Mouse (Mus musculus) forebrain, embryonic 16.5 days (tissue): ENCODE measurements around the gene Anapc15. TPM values are rescaled to one million over a fixed set of nuclear protein-coding genes. Genes with fewer than 3 reads are reported as not detected.
A peak's percentile ranks its signal among the peaks of the same experiment; 100 is the strongest.
"Not testable (repeated sequence)": the region's sequence is repeated elsewhere in the genome, so short reads cannot be mapped to it uniquely, and the experiment has no call there.

Experiments used
- ATAC-seq: fragments of 200-750 bp; cut with Nextera tagmentation; 2 replicates; pipeline ENCODE4 v1.8.0; 2017; ENCODE audit warnings: mild to moderate bottlenecking, moderate library complexity
- H3K27ac ChIP-seq: fragments of 300-500 bp; sonication (generic); 2 replicates; pipeline ENCODE4 v1.5.1; 2014; ENCODE audit warnings: low read length, control low read depth
- H3K27me3 ChIP-seq: fragments of 300-500 bp; sonication (generic); replicated peaks from 2 replicates; pipeline ENCODE4 v1.6.1; 2014; ENCODE audit warnings: low read length; ENCODE audit not compliant: control insufficient read depth, insufficient read depth
- H3K36me3 ChIP-seq: fragments of 300-500 bp; sonication (generic); 2 replicates; pipeline ENCODE4 v1.6.1; 2014; ENCODE audit not compliant: control insufficient read depth, insufficient read depth
- H3K4me1 ChIP-seq: fragments of 300-500 bp; sonication (generic); replicated peaks from 2 replicates; pipeline ENCODE4 v1.6.1; 2014; ENCODE audit warnings: low read length; ENCODE audit not compliant: control insufficient read depth, insufficient read depth
- H3K4me2 ChIP-seq: fragments of 300-500 bp; sonication (generic); 2 replicates; pipeline ENCODE4 v1.6.1; 2014; ENCODE audit warnings: mild to moderate bottlenecking, low read length, control low read depth
- H3K4me3 ChIP-seq: fragments of 300-500 bp; sonication (generic); replicated peaks from 2 replicates; pipeline ENCODE4 v1.5.1; 2014; ENCODE audit warnings: mild to moderate bottlenecking, low read length, control low read depth
- H3K9ac ChIP-seq: fragments of 300-500 bp; sonication (generic); replicated peaks from 2 replicates; pipeline ENCODE4 v1.6.1; 2014; ENCODE audit warnings: low read depth, low read length, control low read depth
- H3K9me3 ChIP-seq: fragments of 300-500 bp; sonication (generic); 2 replicates; pipeline ENCODE4 v1.6.1; 2016; ENCODE audit warnings: low read length; ENCODE audit not compliant: control insufficient read depth
- WGBS: fragments of 180-500 bp; shearing (Covaris S2); extraction: QIAGEN DNeasy Blood & Tissue Kit; methylation state at CpG from one replicate; pipeline ENCODE4 v1.1.7; 2014; 5-methylcytosine and 5-hydroxymethylcytosine counted together
- polyA plus RNA-seq: library from polyadenylated mRNA; unstranded; fragments of >200 nt; fragmentation: Nextera tagmentation; extraction: Ambion mirVana; gene quantifications from 2 replicates; pipeline ENCODE4 v1.2.1, GENCODE M21; 2015

The Anapc15 gene
- polyA plus RNA-seq, 1 experiment from 2014 or later = 72.3 TPM

DNA sequence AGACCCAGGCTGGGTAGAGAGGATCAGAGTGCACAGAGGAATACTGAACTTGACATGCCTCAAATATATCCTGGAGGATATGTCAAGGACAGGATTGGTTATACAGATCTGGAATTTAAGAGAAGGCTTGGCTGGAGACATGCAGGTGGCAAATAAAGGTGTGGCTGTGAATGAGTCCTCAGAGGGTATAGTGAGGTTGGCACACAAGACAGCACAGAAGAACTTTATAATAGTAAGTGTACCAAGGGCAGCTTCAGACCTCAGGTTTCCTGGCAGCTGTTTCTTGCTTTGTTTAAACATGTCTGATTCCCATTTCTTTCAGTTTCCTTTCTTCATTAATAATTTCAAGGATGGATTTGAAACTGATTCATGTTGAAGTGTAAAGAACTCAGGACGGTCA is 69.0 kb downstream of the Anapc15 start:
- no peak overlapping the region for H3K4me3 ChIP-seq
- WGBS = 93% methylated on average over 1 of the region's 1 CpGs

GRCm38 (mm10) chr7:101933300-101933699 is 69.8 kb downstream of the Anapc15 start:
- H3K27ac ChIP-seq = peak overlapping the region; percentile 2; the same call in 1 of the 2 replicates
- peak; percentile 24 for ATAC-seq
- H3K27me3 ChIP-seq = no peaks in the 10 kb centered on the region
- WGBS = 5% methylated on average over 15 of the region's 15 CpGs
- peak overlapping the region; percentile 95 for H3K4me3 ChIP-seq
- H3K36me3 ChIP-seq = no peaks in the 10 kb centered on the region
- H3K9ac ChIP-seq = peak overlapping the region; percentile 84
- peak overlapping the region; percentile 62 for H3K4me2 ChIP-seq
- no peaks in the 10 kb centered on the region for H3K9me3 ChIP-seq
- H3K4me1 ChIP-seq = peaks cover 22% of the 10 kb centered on the region

More for the DNA sequence above, 69.0 kb downstream of the Anapc15 start:
- no peak for ATAC-seq
- H3K36me3 ChIP-seq = no peaks in the 10 kb centered on the region
- no peak overlapping the region for H3K9ac ChIP-seq
- H3K9me3 ChIP-seq = no peaks in the 10 kb centered on the region
- H3K27me3 ChIP-seq = no peaks in the 10 kb centered on the region
- H3K27ac ChIP-seq = no peak overlapping the region
- peaks cover 21% of the 10 kb centered on the region for H3K4me1 ChIP-seq
- H3K4me2 ChIP-seq = peak overlapping the region; percentile 62; the same call in 1 of the 2 replicates

- peak; percentile 99 for ATAC-seq
- no peaks in the 10 kb centered on the region for H3K27me3 ChIP-seq
- H3K27ac ChIP-seq = peak within 1 kb of the TSS; percentile 56
- peak within 1 kb of the TSS; percentile 84 for H3K9ac ChIP-seq
- peak within 1 kb of the TSS; percentile 95 for H3K4me3 ChIP-seq
- H3K9me3 ChIP-seq = no peaks in the 10 kb centered on the region
- peak within 1 kb of the TSS; percentile 62 for H3K4me2 ChIP-seq
- under 1% methylated on average over 40 of the region's 40 CpGs for WGBS
- H3K4me1 ChIP-seq = peaks cover 22% of the 10 kb centered on the region
- no peaks in the 10 kb centered on the region for H3K36me3 ChIP-seq
Measured at GRCm38 (mm10) chr7:101933751-101934240, 70.3 kb downstream of the Anapc15 start, which contains the start of the genes Lrrc51 and Numa1. TSS of gene Lrrc51 (minus strand) at chr7:101933895. TSS of gene Numa1 (plus strand) at chr7:101934111.

DNA sequence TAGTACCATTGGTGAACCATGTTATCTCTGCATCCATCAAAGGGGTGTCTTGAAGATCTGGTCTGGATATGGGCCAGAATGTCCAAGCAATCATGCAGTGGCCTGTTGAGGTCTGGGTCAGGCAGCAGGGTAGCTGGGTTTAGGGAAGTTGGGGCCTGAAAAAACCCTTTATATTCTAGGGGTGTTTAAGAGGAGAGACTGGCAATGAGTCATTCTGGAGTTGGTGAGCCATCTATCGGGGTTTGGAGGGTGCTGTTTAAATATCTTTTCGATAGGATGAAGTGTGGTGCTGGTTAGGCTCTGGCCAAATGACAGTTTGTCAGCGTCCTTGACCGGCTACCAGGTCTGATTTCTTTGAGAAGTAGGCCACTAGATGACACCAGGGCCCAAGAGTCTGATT is 72.4 kb downstream of the Anapc15 start:
- Histone ChIP-seq H3K27ac (no peak overlapping the region), H3K4me2 (no peak overlapping the region), H3K9ac (no peak overlapping the region), H3K27me3 (no peaks in the 10 kb centered on the region), H3K4me1 (peaks cover 22% of the 10 kb centered on the region), H3K4me3 (no peak overlapping the region), H3K9me3 (no peaks in the 10 kb centered on the region), H3K36me3 (no peaks in the 10 kb centered on the region)
- WGBS = 94% methylated on average over 4 of the region's 4 CpGs
- ATAC-seq = no peak

DNA sequence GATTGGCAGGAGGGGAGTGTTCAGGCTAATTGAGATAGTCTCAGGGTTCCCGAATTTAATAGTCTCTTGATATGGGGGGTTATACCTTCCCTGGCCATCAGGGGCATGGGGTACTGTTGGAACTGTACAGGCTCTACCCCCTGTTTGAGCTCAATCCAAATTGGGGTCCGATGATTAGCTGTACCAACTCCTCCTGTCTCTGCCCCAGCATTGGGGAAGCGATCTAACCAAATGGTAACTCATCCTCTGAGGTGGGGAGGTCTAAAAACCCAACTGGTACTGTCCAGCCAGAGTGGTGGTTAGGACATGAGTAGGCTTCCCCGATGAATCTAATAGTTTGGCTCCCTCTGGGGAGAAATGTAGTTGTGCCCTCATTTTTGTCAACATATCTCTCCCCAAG is 73.5 kb downstream of the Anapc15 start:
- H3K9ac ChIP-seq = no peak overlapping the region
- no peaks in the 10 kb centered on the region for H3K27me3 ChIP-seq
- H3K4me1 ChIP-seq = peaks cover 22% of the 10 kb centered on the region
- no peaks in the 10 kb centered on the region for H3K9me3 ChIP-seq
- 97% methylated on average over 4 of the region's 4 CpGs for WGBS
- no peaks in the 10 kb centered on the region for H3K36me3 ChIP-seq
- H3K4me2 ChIP-seq = no peak overlapping the region
- no peak overlapping the region for H3K27ac ChIP-seq
- no peak overlapping the region for H3K4me3 ChIP-seq
- ATAC-seq = no peak

DNA sequence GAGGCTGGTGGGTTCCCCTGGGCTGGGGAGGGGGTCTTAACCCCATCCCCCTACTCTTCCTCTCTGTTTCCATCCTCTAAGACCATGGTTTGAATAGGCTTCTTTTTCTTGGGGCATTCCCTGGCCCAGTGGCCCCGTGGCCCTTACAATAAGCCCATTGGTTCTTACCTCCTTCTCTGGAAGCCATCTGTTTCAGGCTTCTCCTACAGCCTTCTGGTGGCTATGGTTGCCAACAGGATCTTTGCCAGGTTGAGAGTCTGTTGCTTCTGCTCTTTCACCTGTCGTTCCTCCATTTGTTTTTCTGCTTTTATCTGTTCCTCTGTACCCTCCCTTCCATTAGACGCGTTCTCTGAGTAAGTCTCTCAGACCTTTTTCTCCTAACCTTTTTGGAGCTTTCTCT is 74.1 kb downstream of the Anapc15 start:
- no peak overlapping the region for H3K9ac ChIP-seq
- H3K9me3 ChIP-seq = no peaks in the 10 kb centered on the region
- H3K4me3 ChIP-seq = no peak overlapping the region
- ATAC-seq = no peak
- no peaks in the 10 kb centered on the region for H3K27me3 ChIP-seq
- H3K4me2 ChIP-seq = no peak overlapping the region
- WGBS = 82% methylated on average over 4 of the region's 4 CpGs
- peaks cover 20% of the 10 kb centered on the region for H3K4me1 ChIP-seq
- no peaks in the 10 kb centered on the region for H3K36me3 ChIP-seq
- no peak overlapping the region for H3K27ac ChIP-seq

DNA sequence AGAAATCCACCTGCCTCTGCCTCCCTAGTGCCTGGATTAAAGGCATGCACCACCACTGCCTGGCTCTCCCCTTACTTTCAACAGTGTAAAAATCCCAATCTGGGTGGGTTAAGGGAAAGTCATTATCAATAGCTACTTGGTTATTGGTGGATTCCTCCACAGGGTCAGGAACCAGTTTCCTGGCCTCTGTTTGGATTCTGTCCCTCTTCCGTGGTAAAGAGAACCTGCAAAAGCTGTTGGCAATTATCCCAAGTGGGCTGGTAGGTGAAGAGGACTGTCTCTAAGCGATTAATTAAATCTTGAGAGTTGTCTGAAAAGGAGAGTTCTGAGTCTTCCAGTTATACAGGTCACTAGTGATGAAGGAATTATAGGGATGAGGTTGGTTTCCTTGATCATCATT is 74.8 kb downstream of the Anapc15 start:
- 90% methylated on average over 2 of the region's 2 CpGs for WGBS
- no peak overlapping the region for H3K9ac ChIP-seq
- no peak for ATAC-seq
- no peaks in the 10 kb centered on the region for H3K27me3 ChIP-seq
- no peak overlapping the region for H3K4me3 ChIP-seq
- H3K27ac ChIP-seq = no peak overlapping the region
- H3K4me2 ChIP-seq = no peak overlapping the region
- no peaks in the 10 kb centered on the region for H3K9me3 ChIP-seq
- H3K36me3 ChIP-seq = no peaks in the 10 kb centered on the region
- H3K4me1 ChIP-seq = peaks cover 17% of the 10 kb centered on the region

DNA sequence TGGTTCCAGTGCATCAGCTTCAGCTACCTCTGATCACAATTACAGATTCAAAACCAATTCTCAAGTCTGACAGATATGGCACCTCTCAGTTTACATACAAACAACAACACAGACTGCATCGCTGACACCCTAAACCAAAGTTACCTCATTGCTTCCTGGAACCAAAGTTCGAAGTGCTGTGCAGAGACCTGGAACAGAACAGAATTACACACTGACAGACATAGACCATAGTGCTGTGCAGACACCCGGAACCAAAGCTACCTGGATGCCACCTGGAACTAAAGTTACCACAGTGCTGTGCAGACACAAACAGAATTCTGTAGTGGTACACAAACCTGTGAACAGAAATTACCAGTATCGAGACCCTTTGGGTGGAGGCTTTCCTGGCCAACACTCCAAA is 76.2 kb downstream of the Anapc15 start:
- no peak overlapping the region for H3K27ac ChIP-seq
- H3K4me2 ChIP-seq = no peak overlapping the region
- H3K27me3 ChIP-seq = no peaks in the 10 kb centered on the region
- no peaks in the 10 kb centered on the region for H3K9me3 ChIP-seq
- H3K36me3 ChIP-seq = no peaks in the 10 kb centered on the region
- no peak overlapping the region for H3K4me3 ChIP-seq
- H3K4me1 ChIP-seq = peaks cover 15% of the 10 kb centered on the region
- no peak overlapping the region for H3K9ac ChIP-seq
- WGBS = 92% methylated on average over 4 of the region's 4 CpGs
- ATAC-seq = no peak

DNA sequence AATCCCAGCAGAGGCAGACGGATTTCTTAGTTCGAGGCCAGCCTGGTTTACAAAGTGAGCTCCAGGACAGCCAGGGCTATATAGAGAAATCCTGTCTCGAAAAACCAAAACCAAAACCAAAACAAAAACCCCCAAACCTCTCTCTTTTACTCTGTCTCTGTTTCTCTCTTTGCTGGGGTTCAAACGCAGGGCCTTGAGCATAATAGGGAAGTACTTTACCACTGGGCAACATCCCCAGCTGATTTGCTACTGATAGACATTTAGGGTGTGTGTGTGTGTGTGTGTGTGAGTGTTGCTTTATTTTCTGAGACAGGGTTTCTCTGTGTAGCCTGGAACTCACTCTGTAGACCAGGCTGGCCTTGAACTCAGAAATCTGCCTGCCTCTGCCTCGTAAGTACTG is 85.5 kb downstream of the Anapc15 start:
- H3K4me1 ChIP-seq, H3K4me3 ChIP-seq, H3K9me3 ChIP-seq, ATAC-seq, H3K36me3 ChIP-seq, H3K27ac ChIP-seq, H3K27me3 ChIP-seq, H3K4me2 ChIP-seq, H3K9ac ChIP-seq: not testable (repeated sequence)
- WGBS = 89% methylated on average over 5 of the region's 5 CpGs
